Mouse (Mus musculus) adrenal gland, postnatal 10 days (tissue): Measurements from ENCODE around the gene Prss16. TPM values are rescaled to one million over a fixed set of nuclear protein-coding genes. Genes with fewer than 3 reads are reported as not detected.

ENCODE experiments used
- DNase-seq: peaks from one replicate; pipeline ENCODE4 v3.0.0; 2021; ENCODE audit warnings: mixed read lengths
- long read RNA-seq, 2 experiments: library from polyadenylated mRNA; stranded (forward); transcript quantifications; one replicate each; pipeline ENCODE4 v2.0.0; 2021
- total RNA-seq, 2 experiments: library from RNA; stranded (reverse); gene quantifications; 2 replicates each; pipeline ENCODE4 v1.2.3; 2021

The Prss16 gene
- not detected for total RNA-seq
- long read RNA-seq, experiment 1: 0 reads
- long read RNA-seq, experiment 2: 0 reads

DNA sequence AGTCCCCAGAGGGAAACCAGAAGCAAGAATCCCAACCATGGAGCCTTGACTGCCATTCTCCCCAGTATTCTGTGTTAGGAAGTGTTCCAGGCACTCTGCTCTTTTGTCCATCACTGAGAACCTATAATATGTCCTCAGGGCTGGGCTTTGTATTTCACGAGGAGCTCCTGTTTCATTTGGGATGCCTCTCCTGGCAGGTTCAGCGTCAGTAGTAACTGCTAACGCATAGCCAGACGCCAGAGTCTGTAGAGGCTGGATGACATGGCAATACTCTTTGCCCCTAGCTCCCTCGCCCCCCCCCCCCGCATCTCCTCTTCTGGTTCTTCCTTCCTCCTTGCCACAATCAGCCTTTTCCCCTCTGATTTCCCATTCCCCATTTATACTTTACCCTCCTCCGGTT lies at the start of gene Prss16:
Gene Prss16, minus strand, starts transcription at position 101 of the 400 bp plus-strand sequence.
- DNase-seq: no peak

- DNase-seq: no peak
These were observed 44.2 kb upstream of the Prss16 start for GRCm38 (mm10) chr13:22053754-22054153.

- no peak for DNase-seq
These were observed 41.9 kb upstream of the Prss16 start for GRCm38 (mm10) chr13:22051523-22051859.

GRCm38 (mm10) chr13:22050591-22051522 lies 41.3 kb upstream of the Prss16 start:
- peak; percentile 94 for DNase-seq

DNA sequence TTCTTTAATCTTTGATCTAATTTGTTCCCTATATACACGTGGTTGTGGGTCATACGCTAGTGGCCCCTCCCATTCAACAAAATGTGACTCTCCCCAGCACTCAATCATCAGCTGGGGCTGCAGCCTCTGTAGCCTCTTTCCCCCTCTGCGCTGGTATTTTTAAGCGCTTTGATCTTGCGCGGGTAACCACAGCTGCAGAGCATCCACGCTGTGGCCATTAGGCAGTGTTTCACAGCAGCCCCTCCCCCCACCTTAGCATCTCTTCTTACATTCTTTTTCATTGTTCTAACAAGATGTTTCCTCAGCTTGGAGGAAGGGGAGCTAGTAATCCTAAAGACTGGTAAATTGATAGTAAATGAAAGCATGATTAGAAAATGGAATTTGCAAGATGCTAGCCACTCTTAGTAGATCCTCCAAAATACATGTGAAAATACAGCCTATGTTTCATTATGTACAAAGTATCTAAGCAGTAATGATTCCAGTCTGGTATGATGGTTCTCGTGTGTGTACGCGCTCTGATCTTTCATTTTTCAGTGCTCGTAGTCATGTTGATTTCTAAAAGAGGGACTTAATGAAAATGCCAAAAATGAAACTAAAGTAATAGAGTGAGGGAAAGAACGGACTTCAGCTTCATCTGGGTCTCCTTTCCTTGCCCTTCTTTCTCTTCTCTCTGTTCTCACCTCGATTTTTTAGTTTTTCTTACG lies 40.3 kb upstream of the Prss16 start:
- DNase-seq: peak; percentile 50

GRCm38 (mm10) chr13:22049041-22049440 lies 39.5 kb upstream of the Prss16 start:
- no peak for DNase-seq

DNA sequence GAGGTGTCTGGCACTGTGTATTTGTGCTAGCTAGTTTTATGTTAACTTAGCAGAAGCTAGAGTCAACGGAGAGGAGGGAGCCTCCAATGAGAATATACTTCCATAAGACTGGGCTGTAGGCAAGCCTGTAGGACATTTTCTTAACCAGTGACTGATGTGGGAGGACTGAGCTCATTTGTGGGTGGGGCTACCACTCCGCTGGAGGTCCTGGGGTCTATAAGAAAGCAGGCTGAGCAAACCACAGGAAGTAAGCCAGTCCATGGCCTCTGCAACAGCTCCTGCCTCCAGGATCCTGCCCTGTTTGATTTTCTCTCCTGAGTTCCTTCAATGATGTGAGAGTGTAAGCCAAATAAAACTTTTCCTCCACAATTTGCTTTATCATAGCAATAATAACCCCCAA lies 35.8 kb upstream of the Prss16 start:
- DNase-seq: no peak

- DNase-seq: no peak
These were observed 35.1 kb upstream of the Prss16 start for GRCm38 (mm10) chr13:22044432-22045155.

GRCm38 (mm10) chr13:22043503-22044431 lies 34.2 kb upstream of the Prss16 start:
- no peak for DNase-seq

- DNase-seq: peak; percentile 84
These were observed 33.3 kb upstream of the Prss16 start, which contains the start of the genes Hist1h2ag and Hist1h2bj for GRCm38 (mm10) chr13:22042568-22043502. Gene Hist1h2ag, minus strand, starts transcription at chr13:22042944. Gene Hist1h2bj, plus strand, starts transcription at chr13:22043214.

GRCm38 (mm10) chr13:22041651-22042567 lies 32.4 kb upstream of the Prss16 start:
- DNase-seq: no peak

DNA sequence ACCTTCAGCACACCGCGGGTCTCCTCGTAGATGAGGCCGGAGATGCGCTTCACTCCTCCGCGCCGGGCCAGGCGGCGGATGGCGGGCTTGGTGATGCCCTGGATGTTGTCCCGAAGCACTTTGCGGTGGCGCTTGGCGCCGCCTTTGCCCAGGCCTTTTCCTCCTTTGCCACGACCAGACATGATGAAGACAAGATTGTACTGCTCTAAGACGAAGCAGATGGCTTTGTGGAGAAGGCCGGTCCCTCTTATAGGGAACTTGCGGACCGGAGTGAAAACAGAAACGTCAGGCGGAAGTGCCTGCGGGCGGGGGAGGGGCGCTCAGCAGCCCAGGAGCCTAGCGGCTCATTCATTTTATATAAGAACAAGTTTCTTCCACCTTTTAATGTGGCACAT lies 31.6 kb upstream of the Prss16 start, which contains the start of gene Hist1h4i:
Gene Hist1h4i, minus strand, starts transcription at position 221 of the 395 bp plus-strand sequence.
- peak; percentile 98 for DNase-seq

DNA sequence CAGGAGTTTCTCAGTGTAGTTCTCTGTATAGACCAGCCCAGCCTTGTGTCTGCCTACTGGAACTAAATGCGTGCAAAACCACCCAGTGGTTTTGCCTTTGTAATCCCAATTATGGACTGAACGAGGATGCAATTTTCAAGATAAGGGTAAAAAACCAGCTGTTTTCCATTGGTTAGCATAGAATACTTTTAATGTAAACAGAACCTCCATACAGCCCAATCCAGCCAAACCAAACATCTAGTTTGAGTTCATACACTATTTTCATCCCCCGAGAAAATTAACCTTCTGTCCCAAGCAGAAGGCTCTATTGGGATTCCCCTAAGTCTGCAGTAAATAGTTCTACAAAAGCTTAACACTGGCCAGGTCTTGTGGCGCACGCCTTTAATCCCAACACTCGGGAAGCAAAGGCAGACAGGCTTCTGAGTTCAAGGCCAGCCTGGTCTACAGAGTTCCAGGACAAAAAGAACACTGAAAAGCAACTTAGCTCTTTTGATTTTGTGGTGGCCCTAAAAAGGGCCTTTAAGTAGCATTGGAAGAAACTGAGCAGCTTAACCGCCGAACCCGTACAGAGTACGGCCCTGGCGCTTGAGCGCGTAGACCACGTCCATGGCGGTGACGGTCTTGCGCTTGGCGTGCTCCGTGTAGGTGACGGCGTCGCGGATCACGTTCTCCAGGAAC lies 31.1 kb upstream of the Prss16 start:
- no peak for DNase-seq

GRCm38 (mm10) chr13:22039951-22040463 lies 30.5 kb upstream of the Prss16 start:
- DNase-seq: no peak

DNA sequence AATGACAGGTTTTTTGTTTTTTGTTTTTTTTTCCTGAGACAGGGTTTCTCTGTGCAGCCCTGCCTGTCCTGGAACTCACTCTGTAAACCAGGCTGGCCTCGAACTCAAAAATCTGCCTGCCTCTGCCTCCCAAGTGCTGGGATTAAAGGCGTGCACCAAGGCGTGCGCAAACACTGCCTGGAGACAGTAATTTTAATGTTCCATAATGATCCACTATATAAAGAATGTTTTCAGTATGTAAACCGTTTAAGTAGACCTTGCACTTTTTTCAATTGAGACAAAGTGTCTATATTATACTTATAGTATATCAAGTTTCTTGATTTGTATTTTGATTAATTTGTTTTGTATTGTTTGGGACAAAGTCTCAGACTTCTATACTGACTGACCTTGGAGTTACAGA lies 29.8 kb upstream of the Prss16 start:
- DNase-seq: no peak

DNA sequence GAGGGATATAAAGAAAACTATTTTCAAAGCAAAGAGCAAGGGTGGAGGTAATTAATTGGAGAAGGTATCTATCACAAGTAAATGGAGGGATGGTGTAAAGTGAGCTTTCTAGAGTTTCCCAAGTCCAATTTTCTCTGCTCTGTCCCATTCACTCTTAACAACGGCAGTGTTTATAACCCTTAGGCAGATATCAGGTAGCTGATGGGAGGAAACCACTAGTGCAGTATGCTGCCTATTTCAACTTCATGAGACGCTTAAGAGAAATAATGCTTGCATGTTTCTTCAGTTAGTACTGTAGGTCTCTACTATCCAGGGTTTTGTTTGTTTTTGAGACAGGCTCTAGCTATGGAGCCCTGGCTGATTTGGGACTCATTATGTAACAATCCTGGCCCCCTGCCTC lies 27.9 kb upstream of the Prss16 start:
- no peak for DNase-seq

GRCm38 (mm10) chr13:22036986-22037385 lies 27.4 kb upstream of the Prss16 start:
- DNase-seq: no peak
